Mouse (Mus musculus): ENCODE measurements at regions not wholly inside any gene's neighbourhood (a gene's known extent, or its start where the extent isn't known, plus 50 kb on each side); places are given as distances from the start of the nearest gene placed in this dataset.

DNA sequence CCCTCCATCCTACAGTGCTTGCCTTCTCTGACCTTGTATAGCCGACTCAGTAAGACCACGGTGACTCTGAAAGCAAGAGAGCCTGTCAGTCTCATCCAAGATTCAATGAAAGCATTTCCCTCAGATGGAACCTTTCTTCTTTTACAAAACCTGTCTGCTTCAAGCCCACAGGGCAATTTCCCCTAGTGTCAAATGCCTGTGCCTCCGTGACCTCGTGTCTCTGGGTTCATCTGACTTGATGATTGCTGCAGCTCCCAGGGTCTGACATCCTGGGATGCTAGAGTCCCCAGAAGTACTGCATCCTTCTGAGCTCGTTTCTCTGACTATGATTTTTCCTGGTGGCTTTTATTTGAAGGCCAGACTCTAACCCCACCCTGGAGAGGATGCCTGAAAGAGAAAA lies 270.3 kb upstream of the Npvf start:
- DNase-seq, result no peak

DNA sequence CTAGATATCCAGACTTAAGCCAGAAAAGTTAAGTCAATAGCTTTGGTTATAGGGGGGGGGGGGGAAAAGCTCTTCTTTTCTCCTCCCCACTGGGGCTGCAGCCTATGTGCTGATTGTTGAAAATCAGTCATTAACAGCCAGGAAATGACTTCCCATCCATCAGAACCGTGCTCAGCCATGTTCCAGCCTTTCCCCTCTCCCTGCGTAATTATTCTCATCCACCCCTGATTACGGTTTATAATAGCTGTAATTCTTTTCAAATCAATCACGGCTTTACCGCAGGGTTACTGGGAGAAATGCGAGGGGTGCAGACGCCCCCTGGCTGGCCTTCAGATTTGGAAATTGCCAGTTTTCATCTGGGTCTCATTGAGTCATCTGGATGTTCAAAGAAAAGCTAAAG lies 270.8 kb upstream of the Npvf start:
- DNase-seq, result no peak

DNA sequence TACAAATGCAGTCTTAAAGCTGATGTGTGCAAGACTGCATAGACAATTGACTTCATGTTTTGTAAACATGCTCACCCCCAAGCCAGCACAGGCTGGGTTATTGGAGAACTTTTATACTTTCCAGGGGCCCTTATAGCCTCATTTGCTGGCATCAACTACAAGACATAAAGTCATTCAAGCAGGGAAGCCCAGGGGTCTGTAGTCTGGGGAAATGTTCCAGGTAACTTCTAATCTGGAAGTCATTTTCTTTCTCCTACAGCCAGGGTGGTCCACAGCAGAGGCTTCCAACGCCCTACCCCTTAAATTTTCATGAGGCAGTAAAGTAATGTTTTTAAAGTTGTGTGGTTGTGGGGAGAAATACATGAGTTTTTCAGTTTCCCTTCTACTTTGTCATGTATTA lies 272.1 kb upstream of the Npvf start:
- DNase-seq, result no peak

DNA sequence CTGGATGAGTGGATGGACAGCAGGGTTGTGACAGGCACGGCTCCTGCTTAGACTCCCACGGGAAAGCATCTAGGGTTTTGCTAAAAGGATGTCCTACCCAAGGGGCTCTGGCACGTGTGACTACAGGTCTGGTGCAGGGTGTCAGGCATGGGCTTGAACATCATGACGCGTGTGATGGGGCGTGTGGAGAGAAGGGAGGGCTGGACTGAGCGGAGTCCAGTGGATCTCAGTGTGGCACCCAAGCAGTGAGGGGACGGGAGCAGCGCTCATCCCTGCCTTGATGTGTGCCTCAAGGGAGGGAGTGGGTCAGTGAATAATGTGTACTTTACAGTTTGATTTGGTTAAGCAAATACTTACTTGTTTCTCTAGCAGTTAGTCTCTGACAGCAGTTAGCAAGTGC lies 275.3 kb upstream of the Npvf start:
- DNase-seq, result no peak

DNA sequence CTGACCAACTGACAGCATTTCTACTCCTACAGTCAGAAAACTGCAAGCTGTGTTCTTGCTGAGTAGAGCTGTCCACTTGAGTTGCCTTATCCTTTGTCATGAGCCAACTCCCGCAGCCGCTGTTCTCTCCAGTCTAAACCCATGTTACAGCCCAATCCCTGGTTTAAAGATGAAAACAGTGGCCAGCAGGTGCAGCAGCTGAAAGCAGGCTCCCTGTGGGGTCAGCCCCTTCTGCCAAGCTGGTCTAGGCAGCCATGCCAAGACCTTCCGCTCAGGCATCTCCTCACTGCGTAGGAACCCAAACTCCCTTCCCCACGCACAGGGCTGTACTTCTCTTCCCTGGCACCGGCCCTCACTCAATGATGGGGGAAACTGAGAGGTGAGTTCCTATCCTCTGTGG lies 279.3 kb upstream of the Npvf start:
- DNase-seq, result peak; percentile 70

DNA sequence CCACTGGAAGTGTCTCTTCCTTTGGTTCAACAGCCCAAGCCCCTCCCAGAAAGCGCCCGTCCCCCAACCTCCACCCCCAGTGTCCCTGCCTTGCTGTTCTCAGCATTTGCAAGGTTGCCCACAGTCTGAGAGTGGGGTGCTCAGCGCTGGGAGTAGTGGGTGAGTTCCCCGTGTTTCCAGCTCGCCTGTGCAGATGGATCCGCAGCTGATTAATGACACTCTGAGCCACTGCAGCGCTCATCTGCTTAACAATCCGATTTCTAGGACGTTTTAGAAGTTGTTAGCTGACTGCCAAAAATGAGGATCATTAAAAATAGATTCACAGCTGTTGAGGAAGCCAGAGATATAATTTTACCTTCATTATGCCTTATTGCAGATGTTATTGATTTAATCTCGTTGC lies 280.0 kb upstream of the Npvf start:
- DNase-seq, result no peak

DNA sequence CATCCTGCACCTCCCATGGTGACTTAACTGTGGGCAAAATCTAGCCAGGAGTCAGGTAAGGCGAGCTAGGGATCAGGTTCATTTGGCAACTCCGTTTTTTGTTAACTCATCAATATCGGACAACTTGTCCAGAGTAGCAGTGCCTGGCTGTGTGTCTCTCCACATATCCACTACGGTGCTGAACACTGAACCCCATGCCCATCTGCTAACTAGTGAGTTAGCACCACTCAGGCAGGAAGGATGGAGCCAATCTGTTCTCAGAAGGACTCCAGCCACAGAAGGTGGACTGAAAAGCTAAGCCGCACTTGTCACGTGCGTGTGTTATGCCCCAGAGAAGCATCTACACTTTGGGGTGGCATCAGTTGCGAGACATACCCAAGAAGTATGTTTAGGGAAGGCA lies 282.1 kb upstream of the Npvf start:
- DNase-seq, result no peak

DNA sequence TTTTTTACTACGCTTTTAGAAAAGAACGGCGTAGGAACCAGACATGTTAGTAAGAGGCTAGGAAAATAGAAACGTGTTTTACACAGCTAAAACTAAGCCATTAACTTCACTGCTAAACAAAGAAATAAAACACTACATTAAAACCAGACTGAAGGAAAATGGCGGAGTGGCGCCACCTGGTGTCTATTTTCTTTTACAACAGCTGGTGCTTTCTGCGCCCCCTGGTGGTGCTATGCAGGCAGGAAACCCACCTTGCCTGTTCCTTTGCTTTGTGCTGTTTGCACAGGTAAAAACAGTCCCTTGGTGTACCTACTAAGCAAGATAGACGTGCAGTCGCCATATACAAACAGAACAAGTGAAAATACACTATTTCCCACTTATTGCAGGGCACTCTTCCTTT lies 282.9 kb upstream of the Npvf start:
- peak; percentile 61 for DNase-seq

DNA sequence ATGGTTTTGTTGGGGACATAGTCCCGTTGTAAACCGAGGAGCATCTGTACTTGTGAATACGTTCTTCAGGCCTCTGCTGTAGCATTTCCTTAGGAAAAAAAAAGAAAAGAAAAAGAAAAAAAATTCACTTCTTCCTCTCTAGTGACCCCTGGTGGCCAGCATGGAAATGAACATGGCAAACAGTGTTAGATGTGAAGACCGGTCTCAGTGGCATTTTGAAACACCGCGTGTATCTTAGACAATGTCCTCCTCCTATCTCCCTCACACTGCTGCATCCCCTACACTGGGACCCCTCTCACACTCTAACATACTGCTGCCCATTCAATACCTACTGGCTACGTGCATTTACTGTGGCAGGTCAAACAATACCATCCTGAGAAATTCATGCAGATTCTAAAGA lies 284.6 kb upstream of the Npvf start:
- DNase-seq, result no peak

DNA sequence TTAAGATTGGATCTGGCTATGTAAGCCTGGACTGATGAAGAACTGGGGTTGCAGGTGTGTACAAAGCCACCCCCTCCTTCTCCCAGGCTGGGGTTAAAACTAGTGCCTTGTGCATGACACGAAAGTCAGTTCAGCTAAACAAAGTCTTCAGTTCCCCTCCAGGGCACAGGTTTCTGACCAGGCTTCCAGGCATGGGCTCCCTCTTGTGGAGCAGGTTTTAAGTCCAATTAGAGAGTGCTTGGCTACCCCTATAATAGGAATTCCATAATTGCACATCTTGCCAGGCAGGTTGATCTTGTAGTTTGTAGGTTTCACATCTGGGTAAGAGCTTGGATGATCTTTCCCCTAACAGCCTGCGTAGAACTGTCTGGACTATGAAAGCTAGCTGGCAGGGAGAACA lies 285.2 kb upstream of the Npvf start:
- DNase-seq, result no peak

DNA sequence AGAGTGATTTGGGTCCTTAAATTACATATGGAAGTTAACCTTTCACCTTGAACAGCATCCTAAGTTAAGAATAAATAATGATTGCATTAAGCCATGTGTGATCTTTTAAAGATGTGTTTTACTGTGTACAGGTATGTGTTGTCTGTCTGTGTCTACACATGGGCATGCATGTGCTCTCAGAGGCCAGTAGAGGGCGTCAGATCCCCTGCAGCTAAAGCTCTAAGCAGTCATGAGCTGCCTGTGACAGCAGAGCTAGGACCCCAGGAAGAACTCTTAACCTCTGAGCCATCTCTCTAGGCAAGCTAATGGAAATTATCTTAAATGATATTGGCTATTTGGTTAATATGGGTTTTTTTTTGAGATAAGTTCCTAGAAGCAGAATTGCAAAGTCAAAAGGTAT lies 285.9 kb upstream of the Npvf start:
- DNase-seq, result no peak

DNA sequence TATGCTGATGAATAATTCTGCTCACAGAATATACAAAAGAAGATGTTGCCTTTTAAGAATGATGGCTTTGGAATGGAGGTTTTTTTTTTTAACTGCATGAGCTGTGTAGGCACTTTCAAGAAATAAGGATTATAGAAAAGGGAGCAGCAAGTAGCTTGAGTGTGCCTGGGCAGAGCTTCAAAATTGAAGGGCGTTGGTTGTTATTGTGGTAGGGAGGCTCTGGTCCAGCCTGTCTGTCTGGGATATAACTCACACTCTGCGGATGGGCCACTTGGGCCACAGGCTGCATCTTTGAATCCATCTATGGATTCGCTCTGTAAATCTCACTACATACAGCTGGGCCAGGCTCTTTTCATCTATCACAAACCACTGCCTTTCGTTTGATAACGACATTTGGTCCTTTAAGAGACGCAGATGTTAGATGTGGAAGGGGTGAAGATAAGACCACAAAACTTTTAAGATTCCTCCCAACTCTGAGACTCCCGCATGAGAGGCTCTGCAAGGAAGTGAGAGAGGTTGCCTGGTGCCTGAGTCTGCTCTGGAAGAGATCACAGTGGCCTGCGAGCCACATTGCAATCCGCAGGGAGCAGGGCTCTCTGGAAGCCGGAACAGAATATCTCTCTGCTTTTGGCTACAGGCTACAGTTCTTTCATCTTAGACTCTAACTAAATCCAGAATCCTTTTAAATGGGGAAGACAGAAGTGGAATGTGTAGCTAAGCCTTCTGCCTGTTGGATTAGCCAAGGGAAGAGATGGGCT lies 286.6 kb upstream of the Npvf start:
- no peak for DNase-seq

DNA sequence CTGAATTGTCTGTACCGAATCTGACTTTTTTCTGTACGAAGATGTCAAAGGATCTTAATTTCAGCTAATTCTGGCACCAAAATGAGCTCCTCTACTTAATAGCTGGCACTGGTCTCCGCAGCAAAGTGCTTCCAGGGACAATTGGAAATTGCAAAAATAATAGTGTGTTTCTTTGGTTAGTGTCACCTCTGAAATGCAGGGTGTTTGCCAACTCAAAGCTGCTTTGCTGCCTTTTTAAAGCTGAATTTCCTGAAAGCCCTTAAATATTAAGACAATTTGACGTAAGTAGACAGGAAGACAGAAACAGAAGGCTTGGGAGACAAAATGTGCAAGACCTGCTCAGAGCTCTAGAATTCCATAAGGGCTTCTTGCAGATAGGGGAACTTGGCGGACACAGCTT lies 288.5 kb upstream of the Npvf start:
- DNase-seq, result no peak

DNA sequence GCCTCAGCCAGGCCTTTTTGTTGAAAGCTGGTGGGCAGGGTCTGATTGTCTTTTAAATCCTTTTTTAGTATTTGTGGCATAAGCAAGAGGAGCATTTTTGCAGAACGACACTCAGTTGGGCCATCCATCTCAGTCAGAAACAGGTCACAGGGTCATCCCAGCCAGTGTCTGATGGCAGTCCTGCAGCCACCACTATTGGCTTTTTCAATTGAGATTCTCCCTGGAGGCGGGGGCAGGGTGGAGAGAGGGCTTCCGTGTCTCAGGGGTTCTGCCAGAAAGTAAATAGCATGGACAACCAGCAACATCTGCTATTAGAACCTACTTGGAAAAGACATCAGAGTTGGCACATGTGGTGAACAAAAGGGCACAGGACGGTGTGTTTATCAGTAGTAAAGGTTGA lies 293.8 kb upstream of the Npvf start:
- DNase-seq, result no peak

DNA sequence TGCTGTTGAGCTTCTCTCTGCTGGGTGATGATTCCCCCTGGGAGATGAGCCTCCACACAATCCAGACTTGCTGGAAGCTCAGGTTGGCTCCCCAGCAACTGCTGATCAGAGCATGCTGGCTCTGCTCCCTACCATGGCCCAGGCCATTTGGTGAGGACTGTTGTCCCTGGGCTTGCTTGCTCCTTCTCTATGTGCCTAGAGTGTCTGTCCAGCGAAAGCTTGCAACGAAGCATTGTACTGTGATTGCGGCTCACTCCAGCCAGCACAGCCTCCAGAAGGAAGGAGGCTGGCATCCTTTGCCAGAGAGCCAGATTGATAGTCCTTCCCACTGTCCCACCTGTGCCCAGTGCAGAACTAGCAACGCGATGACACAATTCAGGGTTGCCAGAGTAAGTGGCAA lies 295.1 kb upstream of the Npvf start:
- DNase-seq, result no peak

DNA sequence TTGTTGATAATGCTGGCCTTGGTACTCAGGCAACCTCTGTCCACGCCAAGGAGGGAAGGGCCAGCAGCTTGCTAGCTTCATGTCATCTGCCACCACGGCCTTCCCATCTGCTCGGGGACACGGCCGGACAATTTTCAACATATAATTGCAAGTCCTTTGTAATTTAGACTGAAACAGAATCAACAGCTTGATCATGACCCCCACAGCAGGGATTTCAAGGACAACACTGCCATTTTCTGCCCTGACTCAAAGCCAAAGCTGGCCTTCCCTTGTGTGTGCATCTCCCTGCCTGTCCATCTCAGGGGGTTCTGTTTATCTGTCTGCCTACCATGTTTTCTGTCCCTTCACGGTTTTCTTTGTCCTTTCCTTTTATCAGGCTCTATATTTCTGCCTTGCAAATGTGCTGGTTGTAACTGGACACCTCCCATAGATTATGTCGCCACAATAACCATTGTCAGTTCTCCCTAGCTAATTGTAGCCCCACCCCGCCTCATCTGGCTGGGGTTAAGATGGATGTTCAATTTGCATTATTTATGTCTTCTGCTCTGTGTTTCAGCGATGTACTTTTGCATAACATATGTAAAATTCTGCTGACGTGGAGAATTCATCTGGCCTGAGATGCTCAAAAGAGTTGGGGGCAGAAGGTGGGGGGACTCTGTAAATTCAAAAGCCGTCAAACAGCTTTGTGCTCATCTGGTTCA lies 295.8 kb upstream of the Npvf start:
- no peak for DNase-seq

DNA sequence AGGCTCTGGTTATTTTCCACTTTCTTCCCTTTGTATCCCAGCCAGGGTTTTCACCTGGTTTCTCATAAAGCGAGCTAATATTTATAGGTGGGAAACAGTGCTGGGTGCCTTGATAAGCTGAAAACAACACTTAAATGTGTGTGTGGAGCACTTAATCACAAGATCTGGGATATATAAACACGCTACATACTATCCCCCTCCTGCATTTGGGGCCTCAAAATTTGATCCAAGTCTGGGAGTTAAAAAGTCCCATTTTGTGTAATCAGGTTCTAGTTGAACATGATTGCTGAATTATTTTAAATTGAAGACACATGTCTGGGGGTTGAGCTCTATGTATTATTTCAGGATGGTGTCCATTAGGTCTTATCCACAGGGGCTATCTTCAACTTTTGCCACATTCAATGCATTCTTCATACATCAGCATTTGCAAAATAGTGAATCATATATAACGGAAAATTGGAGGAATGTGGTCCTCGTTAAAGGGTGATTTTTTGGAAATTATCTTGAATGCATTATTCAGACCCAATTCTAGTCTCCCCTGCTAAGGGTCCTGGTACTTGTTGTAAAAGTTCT lies 303.2 kb upstream of the Npvf start:
- DNase-seq, result no peak

DNA sequence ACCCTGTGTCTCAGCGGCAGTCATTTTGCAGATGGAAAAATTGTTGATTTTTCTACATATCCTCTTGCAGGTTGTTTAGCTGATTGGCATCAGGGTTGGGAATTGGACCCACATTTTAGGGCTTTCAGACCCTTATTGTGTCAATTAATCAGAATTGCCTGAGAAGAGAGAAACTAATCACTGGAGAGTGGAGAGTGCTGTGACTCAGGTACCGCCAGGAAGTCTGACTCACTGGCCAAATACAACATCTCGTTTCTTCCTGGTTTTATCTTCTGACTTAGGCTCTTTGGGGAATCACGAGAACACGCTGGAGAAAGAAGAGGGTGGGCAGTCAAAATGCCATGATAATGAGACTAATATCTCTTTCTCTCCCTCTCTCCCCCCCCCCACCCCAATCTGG lies 306.1 kb upstream of the Npvf start:
- DNase-seq, result no peak

DNA sequence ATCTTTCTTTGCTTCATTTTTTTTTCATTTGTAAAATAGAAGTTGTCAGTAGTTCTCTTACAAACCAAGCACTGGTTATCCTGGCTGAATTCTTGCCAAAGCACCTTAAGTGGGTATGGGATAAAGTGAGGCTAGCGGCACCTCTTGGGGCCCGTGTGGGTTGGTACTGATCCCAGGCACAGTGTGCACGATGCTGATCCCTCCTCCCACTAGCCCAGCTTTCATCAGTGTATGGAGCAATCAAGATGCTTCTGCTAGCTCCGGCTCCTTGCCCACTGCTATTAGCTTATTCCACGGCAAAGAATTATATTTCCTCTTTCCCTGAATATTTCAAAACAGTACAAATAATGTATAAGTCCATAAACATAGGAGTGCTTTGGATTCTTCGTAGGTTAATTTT lies 307.4 kb upstream of the Npvf start:
- no peak for DNase-seq

DNA sequence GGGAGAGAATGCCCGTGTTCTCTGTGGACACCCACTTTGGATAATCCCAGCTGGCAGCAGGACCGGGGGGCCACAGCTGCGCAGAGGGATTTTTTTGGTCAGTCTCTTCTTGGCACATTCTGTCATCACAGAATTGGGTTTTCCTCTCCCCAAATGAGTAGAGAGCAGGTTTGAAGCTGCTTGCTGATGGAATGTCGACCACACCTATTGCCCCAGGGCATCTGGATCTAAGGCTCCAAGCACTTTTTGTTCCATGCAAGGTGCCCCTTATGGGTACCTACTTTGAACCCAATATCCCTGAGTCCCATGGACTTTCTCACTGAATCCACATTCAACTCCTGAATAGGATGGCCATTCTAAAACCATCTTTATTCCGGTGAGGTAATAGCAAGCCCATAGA lies 314.3 kb upstream of the Npvf start:
- DNase-seq, result no peak

DNA sequence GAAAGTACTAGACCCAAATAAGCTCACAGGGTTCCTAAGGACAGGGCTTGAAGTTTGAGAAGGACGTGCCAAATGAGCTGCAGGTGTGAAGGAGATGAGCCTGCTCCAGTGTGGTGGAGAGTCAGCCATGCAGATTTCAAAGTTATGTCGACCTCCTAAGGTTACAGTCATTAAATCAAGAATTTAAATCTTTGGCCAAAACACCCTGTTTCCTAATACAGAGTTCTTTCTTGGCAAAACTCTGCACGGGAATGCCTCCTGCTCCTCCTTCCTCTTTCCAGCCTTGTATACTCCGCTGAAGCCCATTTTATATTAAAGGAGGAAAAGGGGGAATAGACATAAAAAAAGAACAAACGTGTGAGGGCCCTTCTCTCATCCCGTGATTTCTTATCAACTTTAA lies 315.1 kb upstream of the Npvf start:
- no peak for DNase-seq

DNA sequence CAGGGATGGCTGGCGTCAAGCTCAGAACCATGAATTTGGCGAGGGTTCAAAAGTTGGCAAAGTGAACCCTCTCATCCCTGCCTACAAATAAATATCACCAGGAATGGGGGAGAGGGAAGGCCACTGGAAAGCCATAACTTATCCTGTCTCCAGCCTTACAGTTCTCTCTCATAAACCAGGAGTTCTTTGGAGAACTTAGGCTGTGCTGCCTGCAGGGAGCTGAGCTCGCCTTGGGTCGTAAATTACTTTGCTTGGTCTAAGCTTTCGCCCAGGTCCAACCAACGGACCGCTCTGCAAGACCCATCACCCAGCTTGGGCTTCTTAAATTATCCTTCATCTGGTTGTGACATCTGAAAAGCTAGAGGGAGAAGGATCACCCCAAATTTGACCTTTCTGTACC lies 315.8 kb upstream of the Npvf start:
- no peak for DNase-seq

DNA sequence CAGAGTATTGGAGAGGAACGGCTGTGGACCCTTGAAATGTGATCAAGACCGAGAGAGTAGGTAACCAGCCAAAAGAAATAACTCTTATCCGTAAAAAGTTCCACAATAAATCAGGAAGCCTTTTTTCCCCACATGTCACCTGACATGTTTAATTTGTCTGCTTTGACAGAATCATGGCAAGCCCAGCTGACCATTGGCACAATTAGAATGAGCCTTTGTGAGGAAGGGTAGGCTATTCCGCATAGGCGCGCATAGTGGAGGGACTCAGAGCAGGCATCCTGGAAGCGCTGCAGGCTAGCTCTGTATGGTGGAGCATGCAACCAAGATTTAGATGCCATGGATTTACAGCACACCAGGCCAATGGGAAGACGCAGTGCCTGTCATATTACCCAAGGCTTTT lies 316.5 kb upstream of the Npvf start:
- DNase-seq, result no peak

DNA sequence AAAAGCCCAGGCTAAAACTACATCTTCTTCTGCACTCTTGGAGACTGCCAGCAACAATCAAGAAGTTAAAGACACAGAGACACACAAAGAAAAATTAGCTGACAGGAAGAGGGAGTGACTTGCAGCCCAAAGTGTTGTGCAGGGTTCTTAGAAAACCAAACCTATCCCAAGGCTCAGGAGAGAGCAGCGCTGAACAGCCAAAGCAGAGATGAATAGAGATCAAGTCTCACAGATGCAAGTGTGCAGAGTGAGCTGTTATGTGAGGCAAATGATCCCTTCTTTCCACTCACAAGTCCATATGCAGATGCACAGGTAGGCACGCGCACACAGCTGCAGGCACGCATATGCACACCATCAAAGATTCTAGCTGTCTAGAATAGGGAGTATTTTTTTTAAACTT lies 318.0 kb upstream of the Npvf start:
- no peak for DNase-seq

DNA sequence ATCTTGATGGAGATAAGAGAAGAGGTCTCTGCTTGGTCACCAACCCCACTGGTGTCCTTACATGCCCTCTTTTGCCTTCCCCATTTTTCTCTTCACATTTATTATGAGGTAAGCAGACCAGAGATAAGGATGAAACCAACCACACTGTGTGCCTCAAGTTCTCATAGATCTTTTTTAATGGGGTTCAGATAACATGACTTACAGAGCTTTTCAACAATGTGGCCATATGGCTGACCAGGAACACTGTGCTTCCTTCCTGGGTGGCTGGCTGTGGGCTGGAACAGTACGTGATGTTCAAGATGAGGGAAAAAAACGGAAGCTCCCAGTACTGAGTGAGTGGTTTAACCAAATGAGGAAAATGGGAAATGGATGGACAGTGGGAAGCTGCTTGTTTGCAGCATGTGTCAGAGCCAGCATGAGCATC lies 319.0 kb upstream of the Npvf start:
- DNase-seq, result no peak
